Mouse (Mus musculus): Measurements from ENCODE around the gene Mtrex. TPM values are rescaled to one million over a fixed set of nuclear protein-coding genes. Genes with fewer than 3 reads are reported as not detected.

Mtrex gene
- polyA plus RNA-seq, 1 experiment from 2014 or later = 29.5 TPM

GRCm38 (mm10) chr13:112823911-112824648 is 103.1 kb downstream of the Mtrex start:
- Histone ChIP-seq H3K27me3 (ENCODE audit: control insufficient read depth, insufficient read depth, low read depth, low read length) (no peaks in the 10 kb centered on the region), H3K36me3 (ENCODE audit: control insufficient read depth, insufficient read depth) (peaks cover 5% of the 10 kb centered on the region), H3K4me1 (ENCODE audit: control insufficient read depth, low read depth, low read length) (peaks cover 6% of the 10 kb centered on the region), H3K9me3 (replicated peaks; ENCODE audit: control insufficient read depth, low read length) (no peaks in the 10 kb centered on the region), H3K27ac (ENCODE audit: low read length) (no peak overlapping the region), H3K4me3 (ENCODE audit: low read depth, low read length) (no peak overlapping the region), H3K4me2 (ENCODE audit: low read depth, low read length) (no peak overlapping the region), H3K9ac (ENCODE audit: low read depth, low read length) (no peak overlapping the region)
- whole genome bisulfite sequencing (ENCODE audit: insufficient replicate concordance) = 78% methylated on average over 7 of the region's 8 CpGs
- ATAC-seq (ENCODE audit: low read depth) = no peak

DNA sequence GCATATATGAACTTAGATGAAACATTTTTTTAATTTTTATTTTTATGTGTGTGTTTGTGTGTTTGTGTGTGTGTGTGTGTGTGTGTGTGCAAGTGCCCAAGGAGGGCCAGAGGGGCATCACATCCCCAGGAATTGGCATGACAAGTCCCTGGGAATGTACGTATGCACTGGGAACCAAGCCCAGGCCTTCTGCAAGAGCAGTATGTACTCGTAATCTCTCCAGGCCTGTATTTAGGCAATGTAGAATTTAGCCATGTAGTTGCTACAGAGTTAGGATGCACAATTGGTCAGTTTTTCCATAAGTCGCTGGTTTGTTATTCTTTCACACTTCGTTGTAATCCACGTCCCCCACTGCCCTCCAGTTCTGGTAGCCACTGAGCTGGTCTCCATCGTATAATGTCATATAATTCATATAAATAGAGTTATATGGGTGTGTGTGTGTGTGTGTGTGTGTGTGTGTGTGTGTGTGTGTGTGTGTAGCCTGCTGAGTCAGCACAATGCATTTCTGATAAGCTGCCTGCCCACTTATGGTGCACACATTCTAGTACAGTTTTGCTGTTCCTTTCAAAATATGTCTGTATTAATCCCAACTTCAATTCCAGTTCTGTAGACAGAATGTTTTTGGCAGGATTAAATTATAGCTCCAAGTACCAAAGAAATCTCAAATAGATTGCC is 103.8 kb downstream of the Mtrex start:
- Histone ChIP-seq H3K4me1 (ENCODE audit: control insufficient read depth, low read depth, low read length) (peaks cover 7% of the 10 kb centered on the region), H3K9ac (ENCODE audit: low read depth, low read length) (no peak overlapping the region), H3K4me3 (ENCODE audit: low read depth, low read length) (no peak overlapping the region), H3K27me3 (ENCODE audit: control insufficient read depth, insufficient read depth, low read depth, low read length) (no peaks in the 10 kb centered on the region), H3K9me3 (replicated peaks; ENCODE audit: control insufficient read depth, low read length) (no peaks in the 10 kb centered on the region), H3K27ac (ENCODE audit: low read length) (no peak overlapping the region), H3K36me3 (ENCODE audit: control insufficient read depth, insufficient read depth) (peaks cover 5% of the 10 kb centered on the region), H3K4me2 (ENCODE audit: low read depth, low read length) (no peak overlapping the region)
- no peak for ATAC-seq (ENCODE audit: low read depth)
- 84% methylated on average over 6 of the region's 6 CpGs for WGBS (ENCODE audit: insufficient replicate concordance)

GRCm38 (mm10) chr13:112822413-112822812 is 104.8 kb downstream of the Mtrex start:
- Histone ChIP-seq H3K9me3 (replicated peaks; ENCODE audit: control insufficient read depth, low read length) (no peaks in the 10 kb centered on the region), H3K27me3 (ENCODE audit: control insufficient read depth, insufficient read depth, low read depth, low read length) (no peaks in the 10 kb centered on the region), H3K4me3 (ENCODE audit: low read depth, low read length) (no peak overlapping the region), H3K4me1 (ENCODE audit: control insufficient read depth, low read depth, low read length) (peaks cover 10% of the 10 kb centered on the region), H3K36me3 (ENCODE audit: control insufficient read depth, insufficient read depth) (peaks cover 5% of the 10 kb centered on the region), H3K9ac (ENCODE audit: low read depth, low read length) (no peak overlapping the region), H3K27ac (ENCODE audit: low read length) (no peak overlapping the region), H3K4me2 (ENCODE audit: low read depth, low read length) (no peak overlapping the region)
- no peak for ATAC-seq (ENCODE audit: low read depth)
- WGBS (ENCODE audit: insufficient replicate concordance) = 79% methylated on average over 3 of the region's 3 CpGs

GRCm38 (mm10) chr13:112818125-112818524 is 109.1 kb downstream of the Mtrex start:
- 89% methylated on average over 3 of the region's 3 CpGs for WGBS (ENCODE audit: insufficient replicate concordance)
- Histone ChIP-seq H3K4me2 (ENCODE audit: low read depth, low read length) (no peak overlapping the region), H3K4me1 (ENCODE audit: control insufficient read depth, low read depth, low read length) (peaks cover 23% of the 10 kb centered on the region), H3K27ac (ENCODE audit: low read length) (no peak overlapping the region), H3K9ac (ENCODE audit: low read depth, low read length) (no peak overlapping the region), H3K27me3 (ENCODE audit: control insufficient read depth, insufficient read depth, low read depth, low read length) (no peaks in the 10 kb centered on the region), H3K4me3 (ENCODE audit: low read depth, low read length) (no peak overlapping the region), H3K36me3 (ENCODE audit: control insufficient read depth, insufficient read depth) (no peaks in the 10 kb centered on the region; the same call in 1 of the 2 replicates), H3K9me3 (replicated peaks; ENCODE audit: control insufficient read depth, low read length) (no peaks in the 10 kb centered on the region)
- ATAC-seq (ENCODE audit: low read depth) = no peak

Other genes with a start within 250 kb of the Mtrex start
- gene Plpp1, start 126.6 kb downstream of the Mtrex start, polyA plus RNA-seq (2015; fragmentation: Nextera tagmentation; extraction: Ambion mirVana) = 42.6 and 44.4 TPM in 2 replicates
- 4.2 and 4.9 TPM in 2 replicates for gene Dhx29, start 56 bp upstream of the Mtrex start, polyA plus RNA-seq (2015; fragmentation: Nextera tagmentation; extraction: Ambion mirVana)
- 0.19 and 0.34 TPM in 2 replicates for gene Ccno, start 60.4 kb upstream of the Mtrex start, polyA plus RNA-seq (2015; fragmentation: Nextera tagmentation; extraction: Ambion mirVana)
- gene Mcidas, start 66.4 kb upstream of the Mtrex start, polyA plus RNA-seq (2015; fragmentation: Nextera tagmentation; extraction: Ambion mirVana) = not detected in 2 replicates
- gene Cdc20b, start 107.7 kb upstream of the Mtrex start, polyA plus RNA-seq (2015; fragmentation: Nextera tagmentation; extraction: Ambion mirVana) = not detected in 2 replicates
- 4.4 and 6.3 TPM in 2 replicates for gene Gpx8, start 119.0 kb upstream of the Mtrex start, polyA plus RNA-seq (2015; fragmentation: Nextera tagmentation; extraction: Ambion mirVana)
- 3.4 and 5.7 TPM in 2 replicates for gene Gzma, start 173.6 kb upstream of the Mtrex start, polyA plus RNA-seq (2015; fragmentation: Nextera tagmentation; extraction: Ambion mirVana)

Measured in liver, embryonic 16.5 days (tissue).